Mouse (Mus musculus) C2C12 (cell line): ENCODE measurements at regions not wholly inside any gene's neighbourhood (a gene's known extent, or its start where the extent isn't known, plus 50 kb on each side); places are given as distances from the start of the nearest gene placed in this dataset.

Experiments used
- CTCF ChIP-seq: IDR thresholded peaks from one replicate; pipeline ENCODE4 v1.5.1; 2011; ENCODE audit not compliant: control insufficient read depth, insufficient read depth, insufficient read length
- MAX ChIP-seq: IDR thresholded peaks from one replicate; pipeline ENCODE4 v1.6.1; 2011; ENCODE audit warnings: mild to moderate bottlenecking, control low read depth
- USF1 ChIP-seq: IDR thresholded peaks from one replicate; pipeline ENCODE4 v1.6.1; 2011; ENCODE audit warnings: low read depth, mild to moderate bottlenecking, control low read depth, moderate library complexity

- TF ChIP-seq USF1 (no peak), CTCF (peak; percentile 64), MAX (no peak)
Measured at GRCm38 (mm10) chr5:102149481-102150129, 79.9 kb upstream of the Wdfy3 start.
